Comparison of ENCODE assay signal across 9 mouse cellular contexts in the genomic region with DNA sequence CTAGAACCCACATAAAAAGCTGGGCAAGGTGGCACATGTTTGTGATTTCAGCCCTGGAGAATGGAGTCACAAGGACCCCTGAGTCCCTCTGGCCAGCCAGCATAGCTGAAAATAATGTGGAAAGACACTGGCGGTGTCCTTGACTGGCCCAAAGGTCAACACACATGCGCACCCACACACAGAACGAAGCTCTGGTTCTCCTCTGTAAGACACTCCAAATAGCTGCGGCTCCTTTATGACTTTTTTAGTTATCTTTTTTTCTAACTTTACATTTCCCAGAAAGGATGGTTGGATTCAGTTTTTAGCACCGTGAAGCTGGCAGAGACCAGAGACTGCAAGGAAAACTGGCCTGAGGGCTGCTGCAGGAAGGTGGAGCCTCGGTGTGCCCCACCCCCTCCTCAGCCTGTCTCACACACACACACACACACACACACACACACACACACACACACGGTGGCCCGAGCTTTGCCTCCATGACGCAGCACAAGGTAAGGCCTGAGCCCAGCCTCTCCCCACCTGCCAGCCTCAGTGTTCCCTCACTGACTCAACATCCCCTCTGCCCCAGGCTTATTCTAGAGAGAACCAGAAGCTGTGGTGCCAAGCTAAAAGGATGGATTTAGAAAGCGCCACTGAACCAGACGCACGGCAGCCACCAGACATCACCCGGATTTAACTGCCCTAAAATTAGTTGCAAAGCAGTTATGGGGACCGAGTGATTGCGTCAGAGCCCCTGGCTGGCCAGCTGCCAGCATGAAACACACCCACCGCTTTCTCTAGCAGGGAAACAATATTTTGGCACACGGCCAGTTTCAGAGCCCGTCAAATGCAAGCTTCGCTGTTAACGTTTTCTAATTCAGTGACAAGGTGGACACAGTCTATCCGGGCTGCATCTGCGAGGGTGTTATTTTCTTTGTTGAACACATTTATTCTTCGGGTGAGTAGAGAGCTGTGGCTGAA. TPM values are rescaled to one million over a fixed set of nuclear protein-coding genes. Genes with fewer than 3 reads are reported as not detected.
DNase-seq lines count a peak whose midpoint lies in the region; ATAC-seq lines count a peak whose summit lies in the region.
"Had no signal": no experiment of that assay in that cellular context is flagged by ENCODE, and none has a peak within 500 bp of the region (broad histone marks: within the 10 kb centered on the region; RNA-seq: fewer than 3 reads in every experiment).

No protein-coding gene starts in this region.

- H3K4me1 ChIP-seq in neural tube, embryonic 11.5 days (ENCODE audit: control insufficient read depth, insufficient read depth, low read length): peaks cover 22% of the 10 kb centered on the region
- peaks cover 35% of the 10 kb centered on the region for H3K4me1 ChIP-seq in forebrain, embryonic 11.5 days (replicated peaks; ENCODE audit: control insufficient read depth, insufficient read depth, low read length)
- peaks cover 92% of the 10 kb centered on the region for H3K4me1 ChIP-seq in heart, embryonic 15.5 days (replicated peaks)
- H3K4me1 ChIP-seq in liver, embryonic 11.5 days (replicated peaks; ENCODE audit: control insufficient read depth, insufficient read depth, low read length): peaks cover 24% of the 10 kb centered on the region; the same call in 1 of the 2 replicates

- DNase-seq in neural tube, embryonic 11.5 days (ENCODE audit: low spot score): peak; percentile 80
- no peak for DNase-seq in neural tube, embryonic 10.5 days (ENCODE audit: extremely low spot score, low spot score)
- DNase-seq in forebrain, embryonic 11.5 days (ENCODE audit: low spot score): peak; percentile 89
- peak; percentile 91 for DNase-seq in kidney, postnatal 14 days
- peak; percentile 48 for DNase-seq in liver, embryonic 11.5 days (ENCODE audit: low spot score)
- DNase-seq in spleen, postnatal 36 days (ENCODE audit: low spot score in 2 of 2): peak; percentile 88 to 91

- ATAC-seq in neural tube, embryonic 11.5 days (ENCODE audit: insufficient read depth, low FRiP score, low TSS enrichment): peak; percentile 70
- peak; percentile 85 for ATAC-seq in forebrain, embryonic 11.5 days (replicated peaks; ENCODE audit: low FRiP score)
- peak; percentile 37; the same call in 1 of the 2 replicates for ATAC-seq in heart, embryonic 15.5 days (replicated peaks; ENCODE audit: insufficient number of reproducible peaks, insufficient read depth, low FRiP score, low read depth)
- ATAC-seq in liver, embryonic 11.5 days (replicated peaks; ENCODE audit: low FRiP score): peak; percentile 30; the same call in 1 of the 2 replicates
- ATAC-seq in monocyte, adult 5-6 weeks (replicated peaks; ENCODE audit: insufficient number of reproducible peaks, low FRiP score, low TSS enrichment, poor library complexity, severe bottlenecking): peak; percentile 48

- H3K27me3 ChIP-seq in neural tube, embryonic 11.5 days (ENCODE audit: control insufficient read depth, insufficient read depth, low read length): no peaks in the 10 kb centered on the region
- no peaks in the 10 kb centered on the region for H3K27me3 ChIP-seq in forebrain, embryonic 11.5 days (ENCODE audit: control insufficient read depth, insufficient read depth, low read length)
- no peaks in the 10 kb centered on the region for H3K27me3 ChIP-seq in heart, embryonic 15.5 days
- no peaks in the 10 kb centered on the region for H3K27me3 ChIP-seq in liver, embryonic 11.5 days (replicated peaks; ENCODE audit: control insufficient read depth, insufficient read depth, low read length)

- 0 out of 2 replicates have a peak overlapping the region, but pooled peaks have one; percentile 1 for H3K4me2 ChIP-seq in neural tube, embryonic 11.5 days (ENCODE audit: low read depth)
- peak overlapping the region; percentile 42; the same call in 1 of the 2 replicates for H3K4me2 ChIP-seq in forebrain, embryonic 11.5 days (ENCODE audit: low read depth, low read length, severe bottlenecking)
- peak overlapping the region; percentile 60 for H3K4me2 ChIP-seq in heart, embryonic 15.5 days
- peak overlapping the region; percentile 33 for H3K4me2 ChIP-seq in liver, embryonic 11.5 days

- no peak overlapping the region for H3K9ac ChIP-seq in neural tube, embryonic 11.5 days (ENCODE audit: low read length)
- H3K9ac ChIP-seq in forebrain, embryonic 11.5 days (ENCODE audit: low read length): peak overlapping the region; percentile 46; the same call in 1 of the 2 replicates
- peak overlapping the region; percentile 34; the same call in 1 of the 2 replicates for H3K9ac ChIP-seq in heart, embryonic 15.5 days
- no peak overlapping the region for H3K9ac ChIP-seq in liver, embryonic 11.5 days (ENCODE audit: low read depth, low read length)

- H3K4me3 ChIP-seq in neural tube, embryonic 11.5 days (ENCODE audit: low read depth, low read length): no peak overlapping the region
- peak overlapping the region; percentile 14; the same call in 1 of the 2 replicates for H3K4me3 ChIP-seq in forebrain, embryonic 11.5 days (ENCODE audit: low read depth, low read length)
- peak overlapping the region; percentile 26 for H3K4me3 ChIP-seq in heart, embryonic 15.5 days
- no peak overlapping the region for H3K4me3 ChIP-seq in liver, embryonic 11.5 days (ENCODE audit: low read depth, low read length)

- 0 out of 2 replicates have a peak overlapping the region, but pooled peaks have one; percentile 24 for H3K27ac ChIP-seq in neural tube, embryonic 11.5 days (ENCODE audit: low read depth, low read length)
- peak overlapping the region; percentile 91 for H3K27ac ChIP-seq in forebrain, embryonic 11.5 days (ENCODE audit: low read depth, low read length)
- H3K27ac ChIP-seq in heart, embryonic 15.5 days: peak overlapping the region; percentile 95
- H3K27ac ChIP-seq in liver, embryonic 11.5 days (ENCODE audit: low read depth, low read length): no peak overlapping the region; the same call in 1 of the 2 replicates

- WGBS in neural tube, embryonic 11.5 days: 42% methylated on average over 23 of the region's 23 CpGs
- WGBS in forebrain, embryonic 11.5 days: 30% methylated on average over 23 of the region's 23 CpGs
- 11% methylated on average over 23 of the region's 23 CpGs for WGBS in heart, embryonic 15.5 days
- 42% methylated on average over 23 of the region's 23 CpGs for WGBS in liver, embryonic 11.5 days

- no peaks in the 10 kb centered on the region for H3K9me3 ChIP-seq in neural tube, embryonic 11.5 days (ENCODE audit: control insufficient read depth, low read length)
- H3K9me3 ChIP-seq in forebrain, embryonic 11.5 days (ENCODE audit: control insufficient read depth, low read length): no peaks in the 10 kb centered on the region
- no peaks in the 10 kb centered on the region for H3K9me3 ChIP-seq in heart, embryonic 15.5 days (replicated peaks)
- no peaks in the 10 kb centered on the region for H3K9me3 ChIP-seq in liver, embryonic 11.5 days (ENCODE audit: control insufficient read depth, low read length)

- H3K36me3 ChIP-seq in neural tube, embryonic 11.5 days (ENCODE audit: control insufficient read depth, insufficient read depth, low read length): no peaks in the 10 kb centered on the region
- H3K36me3 ChIP-seq in forebrain, embryonic 11.5 days (ENCODE audit: control insufficient read depth, insufficient read depth, low read length): no peaks in the 10 kb centered on the region
- H3K36me3 ChIP-seq in heart, embryonic 15.5 days: no peaks in the 10 kb centered on the region
- H3K36me3 ChIP-seq in liver, embryonic 11.5 days (ENCODE audit: control insufficient read depth, insufficient read depth, low read length): no peaks in the 10 kb centered on the region
- H3K36me3 ChIP-seq: G1E had no signal

RNA-seq across cellular contexts. Expression of a gene that starts 11.2 kb away (rescaled TPM):
- 11.6 TPM in 2 replicates for polyA plus RNA-seq in neural tube, embryonic 11.5 days (2014; fragmentation: Nextera tagmentation; extraction: Ambion mirVana)
- polyA plus RNA-seq in forebrain, embryonic 11.5 days (2014; fragmentation: Nextera tagmentation; extraction: Ambion mirVana): 19.9 and 23.3 TPM in 2 replicates
- polyA plus RNA-seq in heart, embryonic 15.5 days (2015; fragmentation: Nextera tagmentation; extraction: Ambion mirVana): 20.6 and 24.5 TPM in 2 replicates
- polyA plus RNA-seq in liver, embryonic 11.5 days (2014; fragmentation: Nextera tagmentation; extraction: Ambion mirVana): 4.7 and 4.8 TPM in 2 replicates
- total RNA-seq in monocyte, adult 5-6 weeks (2017): 14.4 to 15.8 TPM (median 15.8 TPM) in 3 replicates
- polyA plus RNA-seq: G1E had no signal

Comparison
In these comparisons a context has a peak if more than half of its experiments do, and no peak if none do; other contexts are left out.
1. ATAC-seq: peak in every context shown above with its lines; median percentile 85 in forebrain, embryonic 11.5 days; 70 in neural tube, embryonic 11.5 days; 48 in monocyte, adult 5-6 weeks; 37 in heart, embryonic 15.5 days; 30 in liver, embryonic 11.5 days.
2. H3K4me2 ChIP-seq: peak in every context shown above with its lines; median percentile 60 in heart, embryonic 15.5 days; 42 in forebrain, embryonic 11.5 days; 33 in liver, embryonic 11.5 days; 1 in neural tube, embryonic 11.5 days.
3. H3K4me3 ChIP-seq: peak in forebrain, embryonic 11.5 days (single experiment) and heart, embryonic 15.5 days (single experiment); none in neural tube, embryonic 11.5 days (single experiment) and liver, embryonic 11.5 days (single experiment).
4. H3K9ac ChIP-seq: peak in forebrain, embryonic 11.5 days (single experiment) and heart, embryonic 15.5 days (single experiment); none in neural tube, embryonic 11.5 days (single experiment) and liver, embryonic 11.5 days (single experiment).